Mouse (Mus musculus) adrenal gland, postnatal 4 days (tissue): ENCODE results near the gene Dst. TPM values are rescaled to one million over a fixed set of nuclear protein-coding genes. Genes with fewer than 3 reads are reported as not detected.
"Not testable (repeated sequence)": the region's sequence is repeated elsewhere in the genome, so short reads cannot be mapped to it uniquely, and the experiment has no call there.

Experiments used
- DNase-seq, 2 experiments: peaks; one replicate each; pipeline ENCODE4 v3.0.0; 2021 to 2022; ENCODE audit warnings: low spot score in 2 of 2, mixed read lengths in 2 of 2
- total RNA-seq, 2 experiments: library from RNA; stranded (reverse); gene quantifications; 2 replicates each; pipeline ENCODE4 v1.2.3; 2021

Dst gene
- total RNA-seq, 2 experiments from 2014 or later = 136 to 151 TPM

- no peak for DNase-seq
Measured at GRCm38 (mm10) chr1:34059231-34059630, 151.2 kb downstream of the Dst start.

DNA sequence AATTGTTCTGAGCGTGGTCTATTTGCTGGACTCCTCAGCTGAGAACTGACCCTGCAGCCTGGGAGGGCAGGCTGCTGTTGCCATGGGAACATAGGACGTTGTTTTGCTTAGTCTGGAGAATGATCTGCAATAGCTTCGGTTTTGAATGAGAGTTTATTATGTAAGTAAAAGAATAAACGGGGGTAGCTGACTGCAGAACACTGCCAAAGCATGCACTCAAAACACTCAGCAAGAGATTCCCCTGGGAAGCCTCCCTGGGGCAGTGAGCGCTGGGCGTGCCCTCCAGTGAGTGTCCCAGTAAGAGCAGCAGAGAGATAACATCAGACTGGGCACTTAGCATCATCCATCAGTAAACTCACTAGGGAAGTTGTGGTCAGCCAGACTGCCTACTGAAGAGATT lies 152.4 kb downstream of the Dst start:
- DNase-seq = no peak

DNA sequence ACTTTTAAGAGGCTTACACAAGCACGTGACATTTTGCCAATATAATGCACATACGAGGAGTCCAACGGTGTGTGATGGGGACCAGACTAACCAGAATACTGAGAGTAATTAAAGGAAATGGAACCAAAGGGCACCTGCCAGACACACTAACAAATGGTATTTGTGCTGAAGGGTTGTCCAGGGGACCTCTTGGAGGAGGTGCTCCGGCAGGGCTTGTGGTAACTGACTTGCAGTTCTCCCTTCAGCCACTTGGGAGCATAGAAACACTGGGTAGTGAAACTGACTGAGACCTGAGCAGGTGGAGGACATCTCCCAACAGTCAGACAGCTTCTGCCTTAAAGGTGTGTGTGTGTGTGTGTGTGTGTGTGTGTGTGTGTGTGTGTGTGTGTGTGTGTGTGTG lies 153.1 kb downstream of the Dst start:
- DNase-seq = peak in 1 of 2 experiments; percentile 30

GRCm38 (mm10) chr1:34061860-34062259 lies 153.8 kb downstream of the Dst start:
- no peak for DNase-seq

DNA sequence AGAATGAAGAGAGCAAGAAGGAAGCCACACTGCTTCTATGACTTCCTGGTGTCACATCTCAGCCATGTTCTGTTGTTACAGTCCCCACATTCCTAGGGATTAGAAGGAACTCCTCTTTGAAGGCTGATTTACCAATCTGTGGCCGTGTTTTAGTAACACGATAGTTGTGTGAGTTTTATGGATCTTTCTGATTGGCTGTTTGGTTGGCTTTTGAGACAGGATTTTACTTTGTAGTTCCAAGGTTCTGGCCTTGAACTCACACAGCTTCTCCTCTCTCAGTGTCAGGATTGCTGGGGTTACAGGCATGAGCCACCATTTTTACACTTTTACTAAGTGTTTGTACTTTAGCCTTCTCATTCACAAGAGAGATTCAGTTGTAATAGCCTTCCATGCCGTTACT lies 155.9 kb downstream of the Dst start:
- DNase-seq = no peak

DNA sequence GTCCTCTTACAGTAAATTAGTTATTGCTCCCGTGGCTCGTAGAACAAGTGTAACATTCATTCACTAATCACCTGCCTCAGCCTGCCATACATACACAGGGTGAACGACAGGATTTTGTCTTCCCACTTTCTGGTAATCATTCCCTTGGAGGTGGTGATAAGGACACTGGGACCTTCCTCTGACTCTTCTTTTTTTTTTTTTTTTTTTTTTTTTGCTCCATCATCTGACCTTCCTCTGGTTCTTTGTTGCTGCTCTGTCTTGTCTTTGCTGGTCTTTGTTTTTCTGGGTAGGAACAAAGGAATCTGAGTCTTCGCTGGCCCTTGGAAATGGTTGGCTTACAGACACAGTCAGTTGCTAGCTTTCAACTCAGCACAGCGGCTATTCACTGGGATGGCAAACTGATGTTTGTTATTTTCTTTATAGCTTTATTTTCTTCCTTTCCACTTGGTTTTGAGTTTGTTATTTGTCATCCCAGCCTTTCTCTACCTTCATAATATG lies 157.6 kb downstream of the Dst start:
- DNase-seq = no peak

- not testable (repeated sequence) for DNase-seq
Measured at GRCm38 (mm10) chr1:34066401-34066800, 158.4 kb downstream of the Dst start.

DNA sequence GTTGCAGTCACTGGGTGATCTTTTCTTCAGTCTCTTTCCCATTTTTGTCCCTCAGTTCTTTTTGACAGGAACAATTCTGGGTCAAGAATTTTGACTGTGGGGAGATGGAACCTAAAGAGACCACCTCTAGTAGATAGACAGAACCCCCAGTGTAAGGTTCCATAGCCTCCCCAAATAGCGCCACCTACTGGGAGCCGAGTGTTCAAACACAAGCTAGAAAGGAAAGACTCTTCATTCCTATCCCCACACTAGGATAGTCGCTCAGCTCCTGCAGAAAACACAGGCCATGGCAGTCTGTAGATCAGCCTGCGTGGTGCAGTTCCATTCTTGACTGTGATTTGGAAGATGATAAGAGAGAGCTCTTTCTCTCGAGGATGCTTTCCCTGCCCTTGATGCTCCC lies 160.3 kb downstream of the Dst start:
- no peak for DNase-seq

- DNase-seq = no peak
Measured at GRCm38 (mm10) chr1:34069514-34070290, 161.7 kb downstream of the Dst start.

DNA sequence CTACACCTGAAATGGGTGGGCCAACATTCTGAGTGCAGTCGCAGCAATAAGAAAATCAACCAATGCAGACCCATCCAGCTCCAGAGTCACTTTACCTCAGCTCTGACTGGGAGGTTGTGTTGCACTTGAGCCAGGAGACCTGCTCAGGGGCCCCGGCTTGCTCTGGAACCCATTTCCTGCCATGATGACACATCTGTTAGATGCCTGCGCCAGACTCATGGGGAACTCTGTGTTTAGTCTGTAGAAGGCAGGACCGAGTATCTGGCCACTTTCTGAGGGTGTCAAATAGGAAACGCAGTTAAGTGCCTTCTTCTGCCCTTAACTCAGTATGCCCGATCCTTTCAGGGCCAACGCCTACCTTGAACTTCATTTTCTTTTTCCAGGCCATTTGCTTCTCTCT lies 162.4 kb downstream of the Dst start:
- DNase-seq = no peak

GRCm38 (mm10) chr1:34070991-34071639 lies 163.1 kb downstream of the Dst start:
- DNase-seq = no peak

DNA sequence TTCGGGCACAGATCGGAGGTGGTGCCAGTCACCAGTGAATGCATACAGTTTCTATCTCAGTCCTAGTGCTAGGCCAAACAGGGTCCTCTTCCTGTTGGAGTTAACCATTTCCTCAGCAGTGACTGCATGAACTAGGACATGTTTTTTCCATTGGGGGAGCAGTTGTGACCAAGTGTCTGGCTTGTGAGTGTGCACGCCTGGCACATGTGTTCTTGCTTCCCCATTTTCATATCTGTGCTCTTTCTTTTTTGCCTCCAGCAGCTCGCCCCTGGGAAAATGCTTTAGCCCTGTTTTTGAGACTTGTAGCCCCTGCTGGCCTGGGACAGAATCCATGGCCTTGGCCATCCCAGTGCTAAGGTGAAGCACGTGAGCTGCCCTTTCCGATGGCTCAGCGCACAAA lies 164.2 kb downstream of the Dst start:
- no peak for DNase-seq

DNA sequence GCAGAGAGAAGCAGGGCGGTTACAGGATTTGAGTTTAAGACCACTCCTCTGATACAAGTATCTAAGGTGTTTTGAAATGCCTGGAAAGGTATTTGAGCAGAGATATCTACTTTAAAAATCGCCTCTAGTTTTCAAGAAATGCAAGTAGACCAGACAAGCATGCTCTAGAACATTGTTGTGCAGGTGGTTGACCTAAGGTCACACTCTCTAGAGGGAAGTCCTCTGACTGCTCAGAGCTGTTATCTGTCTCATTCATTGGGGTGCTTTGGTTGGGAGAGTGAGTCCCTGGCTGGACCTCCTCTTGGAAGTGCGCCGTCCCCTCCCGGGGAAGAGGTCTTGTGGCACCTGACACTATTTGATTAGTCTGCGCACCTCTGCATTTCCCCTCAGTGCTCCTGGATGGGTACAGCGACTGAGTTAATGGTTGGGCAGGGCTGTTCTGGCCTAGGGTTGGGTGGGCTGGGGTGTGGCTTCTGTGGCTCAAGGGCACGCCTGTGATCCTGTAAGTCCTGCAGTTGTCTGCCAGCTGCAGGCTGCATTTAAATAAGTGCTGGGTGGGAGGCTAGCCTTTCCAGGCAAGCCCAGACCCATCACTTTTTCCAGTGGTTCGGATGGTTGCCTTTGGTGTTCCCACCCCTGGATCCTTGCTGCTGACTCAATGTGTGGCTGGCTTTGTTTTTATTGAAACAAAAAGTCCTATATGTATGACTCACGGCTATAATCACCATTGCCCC lies 165.6 kb downstream of the Dst start:
- DNase-seq = no peak

DNA sequence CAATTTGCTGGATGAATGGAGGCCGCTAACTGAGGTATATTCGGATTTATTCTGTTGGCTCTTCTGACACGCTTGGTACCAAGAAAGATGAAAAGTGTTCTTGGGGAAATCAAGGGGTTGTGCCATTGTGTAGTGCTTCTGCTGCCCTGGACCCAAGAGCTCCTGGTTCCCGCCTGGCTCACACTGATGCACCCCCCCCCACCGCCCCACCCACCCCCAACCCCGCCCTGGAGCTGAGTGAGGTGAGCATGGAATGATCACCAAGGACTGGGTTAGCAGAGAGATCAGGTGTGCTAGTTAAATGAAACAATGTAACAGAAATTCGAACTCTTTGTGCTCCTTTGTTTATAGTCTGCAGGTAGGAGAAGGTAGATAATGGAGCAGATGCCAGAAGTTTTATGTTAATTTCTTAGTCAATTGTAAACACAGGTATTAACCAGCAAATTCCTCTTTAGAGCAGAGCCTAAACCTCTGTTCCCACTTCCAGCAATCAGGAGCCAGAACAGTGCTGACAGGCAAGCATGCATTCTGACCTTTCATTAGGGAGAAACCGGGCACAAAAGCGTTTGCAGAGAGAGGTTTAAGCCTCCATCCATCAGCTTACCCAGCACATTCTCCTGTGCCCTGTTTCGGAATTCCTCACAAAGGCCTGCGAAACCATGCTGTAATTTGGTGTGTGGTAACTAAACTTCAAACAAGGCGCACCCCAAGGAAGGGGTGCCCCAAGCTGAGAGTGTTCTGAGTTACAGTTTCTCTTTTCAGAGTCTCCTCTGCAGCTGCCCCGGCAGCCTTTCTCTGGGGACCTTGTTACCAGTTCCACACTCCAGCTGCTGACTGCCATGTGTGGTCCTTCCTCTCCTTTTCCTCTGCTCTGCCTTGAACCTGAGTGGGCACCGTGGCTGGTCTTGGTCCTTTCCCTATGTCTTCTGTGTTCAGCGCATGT lies 166.5 kb downstream of the Dst start:
- no peak for DNase-seq

DNA sequence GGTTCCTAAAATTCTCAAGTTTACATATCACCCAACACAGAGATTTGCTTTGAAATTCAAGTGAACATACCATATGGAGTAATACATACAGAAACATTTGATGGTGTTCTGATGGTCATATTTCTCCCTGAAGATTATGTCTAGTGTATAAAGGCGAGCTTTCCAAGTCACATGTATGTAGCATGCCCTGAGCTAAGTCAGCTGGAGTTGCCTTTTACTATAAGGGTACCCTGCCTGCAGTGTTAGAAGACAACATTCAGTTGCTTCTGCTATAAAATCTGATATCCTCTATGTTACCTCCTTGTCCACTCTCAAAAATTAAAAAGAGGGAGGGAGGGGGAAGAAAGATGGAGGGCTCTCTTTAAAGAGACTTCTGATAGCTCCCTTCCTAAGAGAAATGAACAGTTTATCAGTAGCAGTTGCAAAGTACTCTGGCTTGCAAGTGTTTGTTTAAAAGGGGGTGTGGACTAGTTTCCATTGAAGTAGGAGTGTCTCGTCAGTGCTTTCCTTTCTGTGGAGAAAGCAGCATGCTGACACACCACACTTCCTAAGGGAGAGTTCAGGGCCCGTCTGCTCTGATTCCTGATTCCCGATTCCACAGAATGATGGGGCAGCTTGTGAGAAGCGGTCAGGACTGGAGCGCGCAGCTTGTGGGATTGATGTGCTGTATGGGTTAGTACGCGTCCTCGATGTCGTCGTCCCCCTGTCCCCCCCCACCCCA lies 168.8 kb downstream of the Dst start:
- DNase-seq = no peak

DNA sequence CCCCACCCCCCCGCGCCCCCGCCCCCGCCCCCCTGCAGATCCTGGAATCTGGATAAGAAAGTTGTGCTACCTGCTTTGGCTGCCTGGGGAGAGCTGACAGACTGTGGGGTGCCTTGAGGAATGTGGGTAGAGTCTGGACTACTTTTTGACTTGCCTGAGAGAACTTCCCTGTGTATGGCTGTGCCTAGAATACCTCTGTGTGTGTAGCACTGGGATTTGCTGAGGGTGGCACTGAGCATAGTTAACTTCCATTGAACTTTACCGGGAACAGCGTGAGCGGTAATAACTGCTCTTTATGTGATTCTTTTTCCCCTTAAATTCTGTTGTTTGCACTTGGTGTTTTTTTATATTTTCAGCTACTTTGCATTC lies 169.4 kb downstream of the Dst start:
- no peak for DNase-seq

GRCm38 (mm10) chr1:34077941-34078340 lies 169.9 kb downstream of the Dst start:
- no peak for DNase-seq

DNA sequence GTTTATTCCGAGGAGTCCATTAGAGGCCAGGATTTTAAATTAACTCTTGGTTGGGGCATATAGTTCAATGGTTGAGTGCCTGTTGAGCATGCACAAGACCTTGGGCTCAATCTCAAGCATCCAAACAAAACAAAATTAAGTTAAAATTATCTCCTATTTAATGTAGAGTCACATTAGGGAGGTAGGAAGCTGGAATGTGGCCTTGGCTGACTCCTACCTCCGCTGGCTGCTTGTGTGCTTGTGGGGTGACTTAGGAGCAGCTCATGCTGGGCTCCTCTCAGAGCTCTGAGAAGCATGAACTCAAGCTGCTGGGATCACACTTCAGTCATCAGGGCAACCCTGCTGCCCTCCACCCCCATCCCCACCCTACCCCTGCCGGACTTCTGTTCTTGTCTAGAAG lies 181.0 kb downstream of the Dst start:
- DNase-seq = no peak

DNA sequence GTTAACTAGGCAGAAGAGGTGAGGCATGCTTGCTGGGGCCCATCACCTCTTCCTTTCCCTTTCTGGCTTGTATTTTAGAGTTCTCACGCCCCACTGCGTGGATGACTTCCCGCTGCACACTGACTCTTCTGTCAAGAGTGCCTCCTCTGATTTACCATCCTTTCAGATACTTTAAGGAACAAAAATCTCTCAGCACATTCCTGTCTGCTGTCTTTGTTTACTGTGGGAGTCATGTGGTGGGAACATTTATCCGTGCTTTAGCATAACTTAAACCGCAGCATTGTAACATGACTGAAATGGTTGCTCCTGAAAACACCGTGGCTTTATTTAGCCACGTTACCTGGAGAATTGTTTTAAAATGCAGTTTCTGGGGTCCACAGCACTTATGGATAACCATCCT lies 182.7 kb downstream of the Dst start:
- DNase-seq = no peak

GRCm38 (mm10) chr1:34093652-34094051 lies 185.6 kb downstream of the Dst start:
- no peak for DNase-seq
